Mouse (Mus musculus): ENCODE measurements around the gene Prim1. TPM values are rescaled to one million over a fixed set of nuclear protein-coding genes. Genes with fewer than 3 reads are reported as not detected.

Prim1 gene
- polyA plus RNA-seq (2015; fragmentation: Illumina TruSeq; extraction: RNeasy Lipid Tissue Mini Kit (QIAGEN cat#74804); ENCODE audit: insufficient read depth, low read depth, low replicate concordance): 3.3 TPM

GRCm38 (mm10) chr10:128015068-128015934 is at the start of gene Prim1:
TSS of gene Prim1 (plus strand) at chr10:128015168.

DNA sequence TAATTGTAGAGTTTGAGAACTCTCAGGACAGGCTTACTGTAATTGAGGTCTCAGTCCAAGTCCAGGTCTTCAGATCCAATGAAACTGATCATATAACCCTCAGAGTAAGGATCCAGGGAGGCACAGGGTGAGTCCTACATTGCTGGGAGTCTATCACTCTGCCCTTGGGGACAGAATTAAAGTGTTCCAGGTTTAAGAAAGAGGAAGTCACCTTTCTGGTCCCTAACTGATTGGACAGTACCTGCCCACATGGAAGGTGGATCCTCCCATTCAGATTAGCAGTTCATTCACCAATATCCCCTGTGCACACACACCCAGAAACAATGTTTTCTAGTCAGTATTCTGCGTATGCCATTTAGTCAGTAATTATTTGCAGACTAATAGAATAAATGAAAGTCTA is 7.5 kb upstream of the Prim1 start, which contains the start of gene Hsd17b6:
Gene Hsd17b6 (minus strand): TSS at position 166 of the 400 bp plus-strand sequence.

GRCm38 (mm10) chr10:128058601-128059151 is 43.7 kb downstream of the Prim1 start, which contains the start of gene Ptges3:
TSS of gene Ptges3 (plus strand) at chr10:128058954.

Other genes starting within 250 kb of the Prim1 start
- not detected for gene Rdh9, start 238.8 kb upstream of the Prim1 start, polyA plus RNA-seq (2015; fragmentation: Illumina TruSeq; extraction: RNeasy Lipid Tissue Mini Kit (QIAGEN cat#74804); ENCODE audit: insufficient read depth, low read depth, low replicate concordance)
- not detected for gene Rdh16, start 214.0 kb upstream of the Prim1 start, polyA plus RNA-seq (2015; fragmentation: Illumina TruSeq; extraction: RNeasy Lipid Tissue Mini Kit (QIAGEN cat#74804); ENCODE audit: insufficient read depth, low read depth, low replicate concordance)
- gene Rdh19, start 165.2 kb upstream of the Prim1 start, polyA plus RNA-seq (2015; fragmentation: Illumina TruSeq; extraction: RNeasy Lipid Tissue Mini Kit (QIAGEN cat#74804); ENCODE audit: insufficient read depth, low read depth, low replicate concordance): not detected
- not detected for gene Rdh16f2, start 148.7 kb upstream of the Prim1 start, polyA plus RNA-seq (2015; fragmentation: Illumina TruSeq; extraction: RNeasy Lipid Tissue Mini Kit (QIAGEN cat#74804); ENCODE audit: insufficient read depth, low read depth, low replicate concordance)
- gene Rdh7, start 126.4 kb upstream of the Prim1 start, polyA plus RNA-seq (2015; fragmentation: Illumina TruSeq; extraction: RNeasy Lipid Tissue Mini Kit (QIAGEN cat#74804); ENCODE audit: insufficient read depth, low read depth, low replicate concordance): not detected
- 5.4 TPM for gene Sdr9c7, start 116.7 kb upstream of the Prim1 start, polyA plus RNA-seq (2015; fragmentation: Illumina TruSeq; extraction: RNeasy Lipid Tissue Mini Kit (QIAGEN cat#74804); ENCODE audit: insufficient read depth, low read depth, low replicate concordance)
- not detected for gene Hsd17b6, start 7.6 kb upstream of the Prim1 start, polyA plus RNA-seq (2015; fragmentation: Illumina TruSeq; extraction: RNeasy Lipid Tissue Mini Kit (QIAGEN cat#74804); ENCODE audit: insufficient read depth, low read depth, low replicate concordance)
- gene Naca, start 20.4 kb downstream of the Prim1 start, polyA plus RNA-seq (2015; fragmentation: Illumina TruSeq; extraction: RNeasy Lipid Tissue Mini Kit (QIAGEN cat#74804); ENCODE audit: insufficient read depth, low read depth, low replicate concordance): 222 TPM
- 30.4 TPM for gene Ptges3, start 43.8 kb downstream of the Prim1 start, polyA plus RNA-seq (2015; fragmentation: Illumina TruSeq; extraction: RNeasy Lipid Tissue Mini Kit (QIAGEN cat#74804); ENCODE audit: insufficient read depth, low read depth, low replicate concordance)
- gene Atp5b, start 68.1 kb downstream of the Prim1 start, polyA plus RNA-seq (2015; fragmentation: Illumina TruSeq; extraction: RNeasy Lipid Tissue Mini Kit (QIAGEN cat#74804); ENCODE audit: insufficient read depth, low read depth, low replicate concordance): 359 TPM
- 9.4 TPM for gene Baz2a, start 76.4 kb downstream of the Prim1 start, polyA plus RNA-seq (2015; fragmentation: Illumina TruSeq; extraction: RNeasy Lipid Tissue Mini Kit (QIAGEN cat#74804); ENCODE audit: insufficient read depth, low read depth, low replicate concordance)
- 11.2 TPM for gene Rbms2, start 165.1 kb downstream of the Prim1 start, polyA plus RNA-seq (2015; fragmentation: Illumina TruSeq; extraction: RNeasy Lipid Tissue Mini Kit (QIAGEN cat#74804); ENCODE audit: insufficient read depth, low read depth, low replicate concordance)
- 37.5 TPM for gene Gls2, start 179.3 kb downstream of the Prim1 start, polyA plus RNA-seq (2015; fragmentation: Illumina TruSeq; extraction: RNeasy Lipid Tissue Mini Kit (QIAGEN cat#74804); ENCODE audit: insufficient read depth, low read depth, low replicate concordance)
- 6.0 TPM for gene Spryd4, start 196.6 kb downstream of the Prim1 start, polyA plus RNA-seq (2015; fragmentation: Illumina TruSeq; extraction: RNeasy Lipid Tissue Mini Kit (QIAGEN cat#74804); ENCODE audit: insufficient read depth, low read depth, low replicate concordance)
- not detected for gene Mip, start 210.7 kb downstream of the Prim1 start, polyA plus RNA-seq (2015; fragmentation: Illumina TruSeq; extraction: RNeasy Lipid Tissue Mini Kit (QIAGEN cat#74804); ENCODE audit: insufficient read depth, low read depth, low replicate concordance)
- 5.8 TPM for gene Timeless, start 216.9 kb downstream of the Prim1 start, polyA plus RNA-seq (2015; fragmentation: Illumina TruSeq; extraction: RNeasy Lipid Tissue Mini Kit (QIAGEN cat#74804); ENCODE audit: insufficient read depth, low read depth, low replicate concordance)
- gene Apon, start 238.9 kb downstream of the Prim1 start, polyA plus RNA-seq (2015; fragmentation: Illumina TruSeq; extraction: RNeasy Lipid Tissue Mini Kit (QIAGEN cat#74804); ENCODE audit: insufficient read depth, low read depth, low replicate concordance): not detected